Mouse (Mus musculus): ENCODE data around the gene Snrpd2. TPM values are rescaled to one million over a fixed set of nuclear protein-coding genes. Genes with fewer than 3 reads are reported as not detected.
A peak's percentile ranks its signal among the peaks of the same experiment; 100 is the strongest.
"Not testable (repeated sequence)": the region's sequence is repeated elsewhere in the genome, so short reads cannot be mapped to it uniquely, and the experiment has no call there.

Gene Snrpd2
- polyA plus RNA-seq, 1 experiment from 2014 or later, result 135 TPM

DNA sequence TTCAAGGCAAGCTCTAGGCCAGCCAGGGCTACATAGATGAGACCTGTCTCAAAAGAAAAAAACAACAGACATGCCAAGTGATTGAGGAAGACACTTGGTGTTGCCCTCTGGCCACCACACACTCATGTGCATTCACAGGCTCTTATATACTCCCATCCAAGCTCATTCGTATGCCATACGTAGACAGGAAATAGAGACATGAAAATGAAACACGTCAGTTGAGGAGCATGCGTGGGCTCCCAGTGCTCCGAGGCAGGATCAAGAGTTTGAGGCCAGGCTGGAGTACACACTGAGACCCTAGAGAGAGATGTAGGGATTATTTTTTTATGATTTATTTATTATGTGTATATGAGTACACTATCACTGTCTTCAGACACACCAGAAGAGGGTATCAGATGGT, 20.1 kb upstream of the Snrpd2 start:
- ATAC-seq (replicated peaks), result no peak
- Histone ChIP-seq H3K4me1 (peaks cover 12% of the 10 kb centered on the region), H3K36me3 (no peaks in the 10 kb centered on the region), H3K4me3 (no peak overlapping the region), H3K27ac (replicated peaks) (no peak overlapping the region), H3K9me3 (no peaks in the 10 kb centered on the region), H3K9ac (replicated peaks) (no peak overlapping the region), H3K4me2 (replicated peaks) (no peak overlapping the region), H3K27me3 (no peaks in the 10 kb centered on the region)
- WGBS, result 90% methylated on average over 5 of the region's 5 CpGs

DNA sequence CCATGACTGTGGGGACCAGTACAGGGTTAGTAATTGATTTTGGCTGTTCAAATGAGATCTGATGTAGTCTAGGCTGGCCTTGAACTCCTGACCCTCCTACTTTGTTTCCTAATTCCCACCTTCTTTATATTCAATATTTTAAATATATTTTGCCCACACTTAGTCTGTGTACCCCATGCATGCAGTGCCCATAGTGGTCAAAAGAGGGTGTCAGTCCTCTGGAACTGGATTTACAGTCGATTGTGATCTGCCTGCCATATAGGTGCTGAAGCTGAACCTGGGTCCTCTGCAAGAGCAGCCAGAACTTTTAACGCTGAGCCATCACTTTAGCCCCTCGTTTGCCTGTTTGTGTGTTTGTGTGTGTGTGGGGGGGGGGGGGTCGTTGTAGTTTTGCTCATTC, 18.9 kb upstream of the Snrpd2 start:
- Histone ChIP-seq H3K4me2 (replicated peaks) (peak overlapping the region; percentile 66), H3K27me3 (no peaks in the 10 kb centered on the region), H3K9me3 (no peaks in the 10 kb centered on the region), H3K4me3 (peak overlapping the region; percentile 45), H3K4me1 (peaks cover 12% of the 10 kb centered on the region), H3K36me3 (peaks cover 4% of the 10 kb centered on the region), H3K9ac (replicated peaks) (no peak overlapping the region; the same call in 1 of the 2 replicates), H3K27ac (replicated peaks) (peak overlapping the region; percentile 88)
- 33% methylated on average over 4 of the region's 4 CpGs for WGBS
- no peak for ATAC-seq (replicated peaks)

DNA sequence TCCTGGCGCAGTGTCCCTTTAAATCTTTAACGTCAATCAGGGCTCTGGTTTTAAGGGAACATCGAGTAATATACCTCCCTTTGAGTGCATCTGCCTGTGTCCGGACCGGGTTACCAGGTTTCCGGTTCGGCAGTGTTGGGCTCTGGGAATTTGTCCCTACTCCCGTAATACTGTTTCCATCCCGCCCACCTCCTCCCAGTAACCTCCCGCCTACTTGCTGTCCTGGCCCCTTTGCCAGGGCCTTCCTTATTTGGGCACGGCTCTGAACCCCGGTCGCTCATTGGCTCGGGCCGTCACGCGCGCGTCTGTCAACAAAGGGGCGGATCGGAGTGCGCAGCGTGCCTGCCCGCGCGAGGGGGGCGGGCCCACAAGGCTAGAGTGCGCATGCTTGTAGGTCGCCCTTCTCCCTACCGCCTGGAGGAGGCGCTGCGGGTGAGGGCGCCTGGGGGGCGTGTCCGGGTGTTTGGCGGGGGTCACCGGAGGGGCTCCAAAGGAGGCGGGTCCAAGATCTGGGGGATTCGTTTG, 18.1 kb upstream of the Snrpd2 start:
- H3K27ac ChIP-seq (replicated peaks), result peak overlapping the region; percentile 88
- peak overlapping the region; percentile 34 for H3K9ac ChIP-seq (replicated peaks)
- ATAC-seq (replicated peaks), result peak; percentile 99
- peak overlapping the region; percentile 45 for H3K4me3 ChIP-seq
- H3K36me3 ChIP-seq, result peaks cover 11% of the 10 kb centered on the region
- peak overlapping the region; percentile 66 for H3K4me2 ChIP-seq (replicated peaks)
- H3K9me3 ChIP-seq, result no peaks in the 10 kb centered on the region
- under 1% methylated on average over 39 of the region's 39 CpGs for WGBS
- H3K4me1 ChIP-seq, result peaks cover 12% of the 10 kb centered on the region
- H3K27me3 ChIP-seq, result no peaks in the 10 kb centered on the region

DNA sequence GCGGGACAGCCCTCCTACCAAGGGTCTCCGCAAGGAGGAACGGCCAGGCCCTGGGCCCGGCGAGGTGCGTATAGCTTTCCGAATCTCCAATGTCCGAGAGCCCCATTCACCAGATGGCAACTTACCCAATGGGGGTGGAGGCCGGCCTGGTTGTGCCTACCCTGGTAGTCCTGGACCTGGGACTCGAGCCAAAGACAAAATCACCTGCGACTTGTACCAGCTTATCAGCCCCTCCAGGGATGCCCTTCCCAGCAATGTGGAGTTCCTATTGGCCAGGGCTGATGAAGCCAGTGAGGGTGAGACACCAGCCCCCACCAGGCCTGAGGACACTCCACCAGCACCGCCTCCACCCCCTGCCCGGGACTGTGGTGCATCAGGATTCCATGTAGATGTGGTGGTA, 13.4 kb upstream of the Snrpd2 start:
- ATAC-seq (replicated peaks), result no peak

DNA sequence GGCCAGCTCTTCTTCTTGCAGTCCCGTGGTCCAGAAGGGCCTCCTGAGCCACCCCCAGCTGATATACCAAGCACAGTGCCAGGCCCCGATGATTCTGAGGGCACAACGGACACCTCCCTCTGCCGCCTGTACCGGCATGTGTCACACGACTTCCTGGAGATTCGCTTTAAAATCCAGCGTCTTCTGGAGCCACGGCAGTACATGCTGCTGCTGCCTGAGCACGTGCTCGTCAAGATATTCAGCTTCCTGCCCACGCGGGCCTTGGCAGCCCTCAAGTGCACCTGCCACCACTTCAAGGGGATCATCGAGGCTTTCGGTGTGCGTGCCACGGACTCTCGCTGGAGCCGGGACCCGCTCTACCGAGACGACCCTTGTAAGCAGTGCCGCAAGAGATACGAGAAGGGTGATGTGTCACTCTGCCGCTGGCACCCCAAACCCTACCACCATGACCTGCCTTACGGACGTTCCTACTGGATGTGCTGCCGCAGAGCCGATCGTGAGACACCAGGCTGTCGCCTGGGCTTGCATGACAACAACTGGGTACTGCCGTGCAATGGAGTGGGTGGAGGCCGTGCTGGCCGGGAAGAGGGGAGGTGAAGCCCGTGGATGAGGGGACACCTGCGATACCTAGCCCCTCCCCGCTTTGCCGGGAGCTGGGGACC, 12.7 kb upstream of the Snrpd2 start:
- H3K4me1 ChIP-seq, result peaks cover 4% of the 10 kb centered on the region
- H3K4me2 ChIP-seq (replicated peaks), result no peak overlapping the region
- peaks cover 56% of the 10 kb centered on the region for H3K36me3 ChIP-seq
- H3K27ac ChIP-seq (replicated peaks), result no peak overlapping the region
- ATAC-seq (replicated peaks), result 0 out of 2 replicates have a peak, but pooled peaks have one; percentile 24
- no peaks in the 10 kb centered on the region for H3K27me3 ChIP-seq
- no peak overlapping the region for H3K9ac ChIP-seq (replicated peaks)
- H3K4me3 ChIP-seq, result no peak overlapping the region
- WGBS, result 92% methylated on average over 38 of the region's 38 CpGs
- no peaks in the 10 kb centered on the region for H3K9me3 ChIP-seq

More for the DNA sequence above, 13.4 kb upstream of the Snrpd2 start:
- Histone ChIP-seq H3K9ac (replicated peaks) (no peak overlapping the region), H3K27ac (replicated peaks) (no peak overlapping the region), H3K36me3 (peaks cover 51% of the 10 kb centered on the region), H3K4me2 (replicated peaks) (no peak overlapping the region), H3K27me3 (no peaks in the 10 kb centered on the region), H3K4me1 (peaks cover 7% of the 10 kb centered on the region), H3K4me3 (no peak overlapping the region), H3K9me3 (no peaks in the 10 kb centered on the region)
- 94% methylated on average over 13 of the region's 13 CpGs for WGBS

DNA sequence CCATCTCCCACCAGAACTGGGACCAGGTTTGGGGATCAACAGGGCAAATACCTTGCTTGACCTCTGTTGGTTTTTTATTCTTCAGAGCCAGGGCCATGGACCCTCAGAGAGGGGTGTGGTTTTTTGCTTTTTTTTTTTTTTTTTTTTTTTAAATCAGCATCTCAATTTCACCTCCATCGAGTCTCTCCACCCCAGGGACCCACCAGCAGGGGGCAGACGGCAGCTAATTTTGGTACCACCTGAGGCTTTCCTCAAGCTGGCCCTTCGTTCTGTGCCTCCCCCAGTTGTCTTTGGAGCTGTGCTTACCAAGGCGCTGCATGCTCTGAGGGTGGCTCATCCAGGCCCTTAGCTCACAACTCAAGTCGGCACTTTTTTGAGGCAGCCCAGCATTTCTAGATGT, 12.1 kb upstream of the Snrpd2 start:
- H3K36me3 ChIP-seq, result peaks cover 57% of the 10 kb centered on the region
- no peaks in the 10 kb centered on the region for H3K9me3 ChIP-seq
- no peak overlapping the region for H3K4me3 ChIP-seq
- no peak overlapping the region for H3K9ac ChIP-seq (replicated peaks)
- H3K27me3 ChIP-seq, result no peaks in the 10 kb centered on the region
- no peak overlapping the region for H3K4me2 ChIP-seq (replicated peaks)
- WGBS, result 45% methylated on average over 5 of the region's 5 CpGs
- ATAC-seq (replicated peaks), result no peak
- no peak overlapping the region for H3K27ac ChIP-seq (replicated peaks)
- H3K4me1 ChIP-seq, result no peaks in the 10 kb centered on the region

DNA sequence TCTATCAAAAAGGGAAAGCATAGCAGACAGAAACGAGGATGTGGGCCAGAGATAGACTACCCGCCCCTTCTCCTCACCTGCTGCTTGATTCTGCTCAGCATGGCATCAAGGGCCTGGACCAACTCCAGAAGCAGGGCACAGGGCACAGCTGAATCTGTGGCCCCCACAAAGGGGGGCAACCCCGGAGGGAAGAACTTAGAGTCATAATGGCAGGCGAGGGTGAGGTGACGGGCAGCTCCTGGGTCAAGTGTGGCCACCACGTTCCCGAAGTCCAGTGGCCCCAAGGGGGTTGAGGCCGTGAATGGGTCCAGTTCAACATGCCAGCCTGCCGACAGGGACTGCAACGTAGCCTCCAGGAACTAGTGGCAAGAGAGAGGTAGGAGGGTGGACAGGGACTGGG, 2.7 kb upstream of the Snrpd2 start:
- ATAC-seq (replicated peaks), result no peak
- Histone ChIP-seq H3K4me2 (replicated peaks) (no peak overlapping the region), H3K4me1 (peaks cover 22% of the 10 kb centered on the region), H3K9ac (replicated peaks) (no peak overlapping the region), H3K27me3 (no peaks in the 10 kb centered on the region), H3K9me3 (no peaks in the 10 kb centered on the region), H3K27ac (replicated peaks) (no peak overlapping the region), H3K4me3 (no peak overlapping the region), H3K36me3 (peaks cover 3% of the 10 kb centered on the region)
- WGBS, result 88% methylated on average over 10 of the region's 10 CpGs

DNA sequence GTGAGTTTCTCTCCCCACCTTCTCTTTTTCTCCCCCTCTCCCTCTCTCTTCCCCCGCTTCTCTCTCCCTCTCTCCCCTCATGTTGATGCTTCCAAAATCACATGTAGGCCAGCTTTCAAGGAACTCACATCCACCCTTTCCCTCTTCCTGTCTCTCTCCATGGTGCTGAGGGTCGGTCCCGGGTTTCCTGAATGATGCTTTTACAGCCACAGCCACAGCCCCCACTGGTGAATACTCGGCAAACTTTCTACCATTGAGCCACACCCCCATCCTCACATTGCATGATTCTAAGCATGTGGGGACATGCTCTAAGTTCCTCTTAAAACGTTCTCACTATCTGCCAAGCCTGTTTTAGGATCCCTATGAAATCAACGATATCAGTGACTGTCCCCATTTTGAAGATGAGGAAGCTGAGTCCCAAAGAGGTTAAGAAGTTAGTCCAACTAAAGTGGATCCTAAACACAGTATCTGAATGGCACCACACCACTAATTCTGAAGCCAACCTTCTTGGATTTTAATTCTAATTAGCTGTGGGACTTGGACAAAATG, 2.0 kb upstream of the Snrpd2 start:
- Histone ChIP-seq H3K27me3 (no peaks in the 10 kb centered on the region), H3K9me3 (no peaks in the 10 kb centered on the region), H3K27ac (replicated peaks) (no peak overlapping the region), H3K9ac (replicated peaks) (no peak overlapping the region), H3K4me2 (replicated peaks) (peak overlapping the region; percentile 88), H3K36me3 (peaks cover 6% of the 10 kb centered on the region), H3K4me3 (peak overlapping the region; percentile 64), H3K4me1 (peaks cover 22% of the 10 kb centered on the region)
- ATAC-seq (replicated peaks), result no peak
- 64% methylated on average over 6 of the region's 6 CpGs for WGBS

DNA sequence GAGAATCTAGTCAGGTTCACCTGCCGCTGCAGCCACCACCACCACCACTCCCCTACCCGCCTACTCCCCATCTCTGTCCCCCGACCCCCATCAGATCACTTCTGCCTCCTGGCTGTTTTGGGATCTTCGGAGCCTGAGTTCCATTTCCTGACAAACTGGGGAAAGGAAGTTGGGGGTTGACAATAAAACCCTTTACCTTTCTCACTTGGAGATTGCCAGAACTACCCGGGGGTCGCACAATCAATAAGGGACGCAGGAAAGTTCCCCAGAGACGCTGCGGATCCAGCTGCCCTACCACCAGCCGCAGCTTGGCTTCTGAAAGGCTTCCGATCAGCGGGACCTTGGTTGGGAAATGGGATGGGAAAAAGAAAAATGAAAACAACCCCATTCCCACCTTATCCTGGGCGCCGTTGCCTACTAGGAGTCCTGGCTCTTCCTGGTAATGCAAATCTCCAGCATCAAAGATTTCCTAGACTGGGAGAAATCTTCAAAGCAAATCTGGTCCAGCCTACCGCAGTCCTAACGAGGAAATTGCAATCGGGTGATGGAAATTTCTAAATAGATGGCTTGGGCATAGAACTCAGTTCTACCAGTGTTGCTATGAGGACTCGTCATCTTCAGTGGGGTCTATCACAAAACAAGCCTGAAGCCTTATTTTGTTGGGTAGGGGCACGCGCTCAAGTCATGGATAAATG, 1.2 kb upstream of the Snrpd2 start:
- WGBS, result 15% methylated on average over 20 of the region's 20 CpGs
- peak overlapping the region; percentile 62 for H3K9ac ChIP-seq (replicated peaks)
- peak; percentile 1; the same call in 1 of the 2 replicates for ATAC-seq (replicated peaks)
- peak overlapping the region; percentile 64 for H3K4me3 ChIP-seq
- no peaks in the 10 kb centered on the region for H3K9me3 ChIP-seq
- H3K4me2 ChIP-seq (replicated peaks), result peak overlapping the region; percentile 88
- H3K27me3 ChIP-seq, result no peaks in the 10 kb centered on the region
- H3K36me3 ChIP-seq, result peaks cover 12% of the 10 kb centered on the region
- peaks cover 22% of the 10 kb centered on the region for H3K4me1 ChIP-seq
- H3K27ac ChIP-seq (replicated peaks), result peak overlapping the region; percentile 88

DNA sequence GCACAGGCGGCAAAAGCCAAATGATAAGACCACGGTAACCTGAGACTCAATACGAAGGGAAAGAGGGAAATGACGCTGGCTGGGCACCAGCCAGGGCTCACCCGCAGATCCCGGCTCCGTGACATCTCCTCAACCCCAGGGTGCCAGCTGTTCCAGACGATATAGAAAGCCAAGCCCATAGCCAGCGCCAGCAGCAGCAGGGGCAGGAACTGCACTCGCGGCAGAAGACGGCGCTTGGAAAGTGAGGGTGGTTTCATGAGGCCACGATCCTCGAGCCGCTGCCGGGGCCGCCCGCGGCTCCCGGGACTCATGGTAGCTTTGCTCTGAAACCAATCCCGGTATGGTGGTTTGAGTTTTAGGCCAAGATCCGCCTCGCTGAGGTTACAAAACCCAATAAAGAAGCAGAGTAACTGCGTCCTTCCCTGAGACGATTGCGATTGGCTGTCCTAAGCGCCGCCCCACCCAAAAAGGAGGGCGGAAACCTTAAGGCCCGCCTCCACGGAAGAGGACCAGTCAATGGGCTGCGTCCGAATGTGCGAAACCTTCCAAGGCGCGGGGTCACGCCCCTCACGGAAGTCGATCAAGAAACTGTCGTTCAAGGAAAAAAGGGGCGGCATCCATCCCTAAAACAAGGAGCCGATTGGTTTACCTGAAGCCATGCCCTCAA, 514 bp upstream of the Snrpd2 start, which contains the start of gene Qpctl:
Gene Qpctl (minus strand): TSS at position 417 of the 667 bp plus-strand sequence.
- peak; percentile 98 for ATAC-seq (replicated peaks)
- Histone ChIP-seq H3K9me3 (no peaks in the 10 kb centered on the region), H3K4me1 (peaks cover 22% of the 10 kb centered on the region), H3K27me3 (no peaks in the 10 kb centered on the region), H3K4me2 (replicated peaks) (peak within 1 kb of the TSS; percentile 88), H3K9ac (replicated peaks) (peak within 1 kb of the TSS; percentile 71), H3K27ac (replicated peaks) (peak within 1 kb of the TSS; percentile 88), H3K36me3 (peaks cover 19% of the 10 kb centered on the region), H3K4me3 (peak within 1 kb of the TSS; percentile 64)
- under 1% methylated on average over 43 of the region's 43 CpGs for WGBS

DNA sequence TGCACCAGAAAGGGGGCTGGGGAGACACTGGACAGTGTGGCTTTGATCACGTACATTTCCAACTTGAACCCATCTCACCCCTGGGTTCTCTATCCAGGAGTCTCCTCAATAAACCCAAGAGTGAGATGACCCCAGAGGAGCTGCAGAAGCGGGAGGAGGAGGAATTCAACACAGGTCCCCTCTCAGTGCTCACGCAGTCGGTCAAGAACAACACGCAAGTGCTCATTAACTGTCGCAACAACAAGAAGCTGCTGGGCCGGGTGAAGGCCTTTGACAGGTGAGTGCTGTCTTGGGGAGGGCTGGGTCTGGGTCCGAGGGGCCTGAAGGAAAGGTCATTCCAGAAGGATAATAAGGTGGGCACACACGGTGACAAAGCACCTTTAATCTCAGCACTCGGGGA, 1.6 kb downstream of the Snrpd2 start:
- H3K27me3 ChIP-seq; H3K9me3 ChIP-seq; H3K9ac ChIP-seq (replicated peaks); ATAC-seq (replicated peaks); H3K27ac ChIP-seq (replicated peaks): not testable (repeated sequence)
- H3K36me3 ChIP-seq, result peaks cover 22% of the 10 kb centered on the region
- H3K4me3 ChIP-seq, result 0 out of 2 replicates have a peak overlapping the region, but pooled peaks have one; percentile 64
- 90% methylated on average over 10 of the region's 10 CpGs for WGBS
- H3K4me2 ChIP-seq (replicated peaks), result 0 out of 2 replicates have a peak overlapping the region, but pooled peaks have one; percentile 88
- H3K4me1 ChIP-seq, result peaks cover 22% of the 10 kb centered on the region
